Comparison of ENCODE assay signal across 12 mouse cellular contexts in genomic region chr8:64624603-64625037, GRCm38 (mm10).
A peak's percentile ranks its signal among the peaks of the same experiment; 100 is the strongest.
DNase-seq lines count a peak whose midpoint lies in the region; ATAC-seq lines count a peak whose summit lies in the region.
"Had no signal": no experiment of that assay in that cellular context is flagged by ENCODE, and none has a peak within 500 bp of the region (broad histone marks: within the 10 kb centered on the region; RNA-seq: fewer than 3 reads in every experiment).

No protein-coding gene starts in this region.

- H3K27me3 ChIP-seq in hindbrain, embryonic 15.5 days: no peaks in the 10 kb centered on the region
- no peaks in the 10 kb centered on the region for H3K27me3 ChIP-seq in hindbrain, embryonic 11.5 days (ENCODE audit: control insufficient read depth, insufficient read depth, low read length)
- H3K27me3 ChIP-seq in forebrain, embryonic 13.5 days: no peaks in the 10 kb centered on the region

- no peak for ATAC-seq in hindbrain, embryonic 15.5 days (ENCODE audit: low FRiP score, low read depth)
- ATAC-seq in hindbrain, embryonic 11.5 days (ENCODE audit: low FRiP score): no peak
- ATAC-seq in forebrain, embryonic 13.5 days: 0 out of 2 replicates have a peak, but pooled peaks have one; percentile 33
- no peak for ATAC-seq in CD4-positive, CD25-positive, alpha-beta regulatory T cell, adult 4 months

- intact Hi-C loops in left cerebral cortex, postnatal 14 days (cut with DNase I): loop anchor here (2.0 to 5.0 kb wide), 2 partner anchors 33 to 316 kb away; no protein-coding TSS in a partner anchor

- DNase-seq in hindbrain, embryonic 11.5 days (ENCODE audit: low spot score): no peak
- DNase-seq in left cerebral cortex, postnatal 14 days (ENCODE audit: low spot score in 2 of 2): peak; percentile 48 to 72
- peak; percentile 71 for DNase-seq in right cerebral cortex, postnatal 25 days
- no peak for DNase-seq in Muller cell, postnatal 12 days (ENCODE audit: inconsistent ontology term)
- DNase-seq in urinary bladder, postnatal 10 days (ENCODE audit: low spot score): no peak
- DNase-seq: heart, adult 2 months; kidney, adult 8-10 months; thymus, adult 18-20 months had no signal

- H3K4me2 ChIP-seq in hindbrain, embryonic 15.5 days: no peak overlapping the region
- H3K4me2 ChIP-seq in hindbrain, embryonic 11.5 days (replicated peaks; ENCODE audit: low read depth, low read length): no peak overlapping the region
- no peak overlapping the region for H3K4me2 ChIP-seq in forebrain, embryonic 13.5 days

- no peaks in the 10 kb centered on the region for H3K36me3 ChIP-seq in hindbrain, embryonic 15.5 days
- no peaks in the 10 kb centered on the region for H3K36me3 ChIP-seq in hindbrain, embryonic 11.5 days (ENCODE audit: control insufficient read depth, insufficient read depth, low read length)
- 0 out of 2 replicates have a peak, but pooled peaks cover 10% of the 10 kb centered on the region for H3K36me3 ChIP-seq in forebrain, embryonic 13.5 days (ENCODE audit: poor library complexity, severe bottlenecking)

- no peaks in the 10 kb centered on the region for H3K9me3 ChIP-seq in hindbrain, embryonic 15.5 days
- H3K9me3 ChIP-seq in hindbrain, embryonic 11.5 days (ENCODE audit: control insufficient read depth, low read length): no peaks in the 10 kb centered on the region
- H3K9me3 ChIP-seq in forebrain, embryonic 13.5 days (replicated peaks): no peaks in the 10 kb centered on the region

- no peak overlapping the region for H3K9ac ChIP-seq in hindbrain, embryonic 15.5 days
- no peak overlapping the region for H3K9ac ChIP-seq in hindbrain, embryonic 11.5 days (ENCODE audit: low read depth, low read length)
- no peak overlapping the region for H3K9ac ChIP-seq in forebrain, embryonic 13.5 days

- H3K4me3 ChIP-seq in hindbrain, embryonic 15.5 days: no peak overlapping the region
- H3K4me3 ChIP-seq in hindbrain, embryonic 11.5 days (ENCODE audit: low read depth, low read length): no peak overlapping the region
- no peak overlapping the region for H3K4me3 ChIP-seq in forebrain, embryonic 13.5 days
- H3K4me3 ChIP-seq: erythroblast, embryonic 14.5 days; heart, adult 2 months had no signal

- peak overlapping the region; percentile 36 for H3K27ac ChIP-seq in hindbrain, embryonic 15.5 days (replicated peaks)
- no peak overlapping the region for H3K27ac ChIP-seq in hindbrain, embryonic 11.5 days (ENCODE audit: low read depth, low read length)
- no peak overlapping the region; the same call in 1 of the 2 replicates for H3K27ac ChIP-seq in forebrain, embryonic 13.5 days
- H3K27ac ChIP-seq: heart, adult 2 months had no signal

- peaks cover 20% of the 10 kb centered on the region for H3K4me1 ChIP-seq in hindbrain, embryonic 15.5 days (replicated peaks)
- no peaks in the 10 kb centered on the region for H3K4me1 ChIP-seq in hindbrain, embryonic 11.5 days (replicated peaks; ENCODE audit: control insufficient read depth, insufficient read depth, low read length)
- H3K4me1 ChIP-seq in forebrain, embryonic 13.5 days: peaks cover 32% of the 10 kb centered on the region

- 48% methylated on average over 10 of the region's 10 CpGs for WGBS in hindbrain, embryonic 15.5 days
- WGBS in hindbrain, embryonic 11.5 days: 77% methylated on average over 10 of the region's 10 CpGs
- WGBS in forebrain, embryonic 13.5 days: 20% methylated on average over 10 of the region's 10 CpGs

Comparison
In these comparisons a context has a peak if more than half of its experiments do, and no peak if none do; other contexts are left out.
1. DNase-seq: peak in left cerebral cortex, postnatal 14 days (2 of 2) and right cerebral cortex, postnatal 25 days (single experiment); none in hindbrain, embryonic 11.5 days (single experiment), Muller cell, postnatal 12 days (single experiment) and urinary bladder, postnatal 10 days (single experiment).